Mouse (Mus musculus) CD4-positive, CD25-positive, alpha-beta regulatory T cell, adult 2 months (primary cell): ENCODE measurements at regions not wholly inside any gene's neighbourhood (a gene's known extent, or its start where the extent isn't known, plus 50 kb on each side); places are given as distances from the start of the nearest gene placed in this dataset.
"Not testable (repeated sequence)": the region's sequence is repeated elsewhere in the genome, so short reads cannot be mapped to it uniquely, and the experiment has no call there.

ENCODE experiments used
- DNase-seq: peaks from one replicate; pipeline ENCODE4 v3.0.0-alpha.2; 2012; ENCODE audit warnings: low read depth, low spot score

GRCm38 (mm10) chr15:89730320-89730719, 111.3 kb downstream of the Syt10 start:
- peak; percentile 2 for DNase-seq

DNA sequence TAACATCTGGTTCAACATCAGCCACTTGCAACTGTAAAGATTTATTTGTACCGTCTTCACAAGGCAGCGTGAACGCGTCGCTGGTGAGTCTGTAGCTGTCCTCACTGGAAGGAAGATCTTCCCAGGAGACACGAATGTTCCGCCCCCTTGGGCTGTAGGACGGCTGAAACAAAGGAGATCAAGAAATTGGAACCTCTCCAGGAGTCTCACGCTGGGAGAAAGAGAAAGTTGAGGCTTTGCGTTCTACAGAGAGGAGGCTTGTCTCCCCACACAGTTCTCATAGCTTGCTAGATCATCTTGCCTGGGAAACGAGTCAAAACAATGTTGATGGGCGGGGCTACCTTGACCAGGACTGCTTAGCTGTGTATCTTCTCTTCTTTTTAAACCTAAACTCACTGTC, 117.3 kb downstream of the Syt10 start:
- DNase-seq: no peak

DNA sequence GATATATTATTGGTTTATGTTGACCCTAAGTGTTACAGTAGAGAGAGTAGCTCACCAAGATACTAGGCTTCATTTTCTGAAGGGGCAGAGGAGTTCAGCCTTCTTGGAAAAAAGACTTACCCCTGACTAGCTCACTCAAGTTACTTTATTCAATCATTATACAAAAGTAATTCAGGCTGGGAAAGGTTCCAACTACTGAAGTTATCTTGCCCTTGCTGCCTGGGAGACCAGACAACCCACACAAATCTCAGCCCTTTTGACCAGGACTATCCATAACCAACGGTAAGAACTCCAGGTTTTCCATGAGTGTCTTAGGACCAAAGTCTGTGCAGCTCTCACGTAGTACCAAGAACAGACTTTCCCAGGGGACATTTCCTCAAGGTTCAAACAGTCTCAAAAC, 105.5 kb upstream of the Rabl2 start:
- no peak for DNase-seq

DNA sequence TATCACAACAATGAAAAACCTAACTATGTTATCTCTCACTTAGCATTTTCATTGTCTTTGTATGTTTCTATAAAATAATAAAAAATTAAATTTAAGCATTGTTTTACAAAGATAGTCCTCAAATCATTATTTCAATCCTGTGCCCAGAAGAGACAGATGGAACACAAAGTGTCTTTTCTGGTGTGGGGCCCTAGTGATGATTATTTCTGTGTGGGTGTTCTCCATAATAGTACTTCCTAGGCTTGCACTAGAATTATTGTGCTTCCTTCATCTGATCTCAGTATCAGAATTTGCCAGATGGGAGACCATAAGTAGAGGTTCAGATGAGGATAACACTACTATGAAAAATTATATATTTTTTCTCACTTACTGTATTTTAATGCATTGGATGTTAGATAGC, 84.6 kb upstream of the Rabl2 start:
- no peak for DNase-seq

DNA sequence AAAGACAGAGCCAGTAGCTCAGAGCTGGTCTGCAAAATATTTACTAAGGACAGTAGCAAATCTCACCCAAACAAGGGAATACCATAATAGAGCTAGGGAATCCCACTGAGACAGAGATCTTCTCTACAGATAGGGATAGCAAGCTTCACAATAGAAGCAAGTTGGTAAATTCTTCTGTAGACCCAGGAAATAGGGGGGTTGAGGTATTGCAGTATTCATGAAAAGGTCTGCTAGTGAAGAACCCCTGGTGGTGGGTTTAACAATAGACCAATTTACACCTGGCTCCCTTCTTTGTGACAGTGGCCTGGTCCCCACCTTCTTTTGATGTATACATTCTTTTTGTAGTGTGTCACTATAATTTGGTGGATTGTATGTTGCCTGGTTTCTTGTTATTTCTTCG, 64.8 kb upstream of the Rabl2 start:
- DNase-seq: not testable (repeated sequence)
